ENCODE assay signal across 13 mouse cellular contexts in the genomic region with DNA sequence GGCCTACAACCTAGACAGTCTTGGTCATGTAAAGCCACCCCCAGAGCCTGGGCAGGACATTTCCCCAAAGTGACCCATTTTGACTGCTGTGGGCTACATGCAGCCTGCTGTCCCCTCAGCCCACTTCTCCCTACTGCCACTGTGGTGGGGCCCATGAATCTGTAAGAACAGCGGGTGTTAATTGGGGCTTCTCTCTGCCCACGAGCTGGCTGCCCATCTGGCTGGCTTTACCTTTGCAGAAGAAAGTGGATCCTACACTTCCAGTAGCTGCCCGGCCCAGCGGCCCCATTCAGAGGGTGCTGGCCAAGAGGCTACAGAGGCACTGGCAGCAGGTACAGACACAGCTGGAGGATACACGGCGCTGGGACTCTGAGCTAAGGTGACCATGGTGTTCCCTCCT. TPM values are rescaled to one million over a fixed set of nuclear protein-coding genes. Genes with fewer than 3 reads are reported as not detected.
A peak's percentile ranks its signal among the peaks of the same experiment; 100 is the strongest.
DNase-seq lines count a peak whose midpoint lies in the region; ATAC-seq and TF ChIP-seq lines count a peak whose summit lies in the region.
"Had no signal": no experiment of that assay in that cellular context is flagged by ENCODE, and none has a peak within 500 bp of the region (broad histone marks: within the 10 kb centered on the region; RNA-seq: fewer than 3 reads in every experiment).

No protein-coding gene starts in this region.

- WGBS in forebrain, embryonic 10.5 days, result 93% methylated on average over 6 of the region's 6 CpGs
- WGBS in forebrain, embryonic 11.5 days, result 87% methylated on average over 6 of the region's 6 CpGs
- WGBS in thymus, adult 2 months, result 95% methylated on average over 6 of the region's 6 CpGs

- no peak overlapping the region for H3K4me3 ChIP-seq in forebrain, embryonic 10.5 days
- H3K4me3 ChIP-seq in forebrain, embryonic 11.5 days (ENCODE audit: low read depth, low read length), result no peak overlapping the region
- H3K4me3 ChIP-seq in left cerebral cortex, adult 2 months, result no peak overlapping the region
- H3K4me3 ChIP-seq in thymus, adult 2 months (ENCODE audit: control insufficient read depth, insufficient read depth, low read length), result no peak overlapping the region

- DNase-seq in forebrain, embryonic 10.5 days (ENCODE audit: extremely low spot score, low spot score), result no peak
- DNase-seq in forebrain, embryonic 11.5 days (ENCODE audit: low spot score), result no peak
- no peak for DNase-seq in left cerebral cortex, adult 2 months (ENCODE audit: extremely low spot score in 1 of 2, low spot score in 2 of 2)
- DNase-seq in left cerebral cortex, adult 8-10 months (ENCODE audit: low spot score in 2 of 2), result no peak
- peak; percentile 1 for DNase-seq in thymus, adult 2 months
- no peak for DNase-seq in thymus, postnatal 0 days (ENCODE audit: low spot score)
- no peak for DNase-seq in cerebellum, postnatal 25 days
- DNase-seq in heart, postnatal 36 days, result no peak

- H3K9me3 ChIP-seq in forebrain, embryonic 10.5 days, result no peaks in the 10 kb centered on the region
- H3K9me3 ChIP-seq in forebrain, embryonic 11.5 days (ENCODE audit: control insufficient read depth, low read length), result no peaks in the 10 kb centered on the region
- H3K9me3 ChIP-seq: forebrain, embryonic 12.5 days had no signal

- H3K4me2 ChIP-seq in forebrain, embryonic 11.5 days (ENCODE audit: low read depth, low read length, severe bottlenecking), result no peak overlapping the region
- H3K4me2 ChIP-seq: hindbrain, embryonic 14.5 days had no signal

- intact Hi-C loops in left cerebral cortex, adult 2 months (cut with DNase I), result no loop called here
- intact Hi-C loops in heart, postnatal 36 days (cut with DNase I), result loop anchor here (2.0 kb wide), 1 partner anchor 38 kb away; no protein-coding TSS in a partner anchor

- no peak for TF ChIP-seq CTCF in left cerebral cortex, adult 2 months (IDR thresholded peaks at IDR 0.05)
- TF ChIP-seq CTCF in thymus, adult 2 months (IDR thresholded peaks at IDR 0.05; ENCODE audit: borderline replicate concordance, control insufficient read depth, extremely low read depth, insufficient read depth, low read length, poor library complexity), result no peak

- no peak overlapping the region; the same call in 1 of the 2 replicates for H3K9ac ChIP-seq in forebrain, embryonic 11.5 days (ENCODE audit: low read length)
- H3K9ac ChIP-seq: forebrain, embryonic 12.5 days; hindbrain, embryonic 14.5 days had no signal

- peak overlapping the region; percentile 76 for H3K27ac ChIP-seq in forebrain, embryonic 10.5 days
- no peak overlapping the region for H3K27ac ChIP-seq in forebrain, embryonic 11.5 days (ENCODE audit: low read depth, low read length)
- H3K27ac ChIP-seq in left cerebral cortex, adult 2 months, result peak overlapping the region; percentile 65; the same call in 1 of the 2 replicates
- H3K27ac ChIP-seq in thymus, adult 2 months (ENCODE audit: control insufficient read depth, insufficient read depth, low read length), result no peak overlapping the region
- H3K27ac ChIP-seq: forebrain, embryonic 12.5 days; hindbrain, embryonic 14.5 days had no signal

- no peak for ATAC-seq in forebrain, embryonic 11.5 days (replicated peaks; ENCODE audit: low FRiP score)

- no peak for TF ChIP-seq POLR2A in thymus, adult 2 months (IDR thresholded peaks at IDR 0.05; ENCODE audit: control insufficient read depth, extremely low read depth, insufficient read depth, low read length, poor library complexity)

- H3K36me3 ChIP-seq in forebrain, embryonic 10.5 days (replicated peaks), result no peaks in the 10 kb centered on the region
- H3K36me3 ChIP-seq in forebrain, embryonic 11.5 days (ENCODE audit: control insufficient read depth, insufficient read depth, low read length), result no peaks in the 10 kb centered on the region
- no peaks in the 10 kb centered on the region for H3K36me3 ChIP-seq in thymus, adult 2 months (ENCODE audit: control insufficient read depth, insufficient read depth, low read length)
- H3K36me3 ChIP-seq: forebrain, embryonic 12.5 days had no signal

- H3K27me3 ChIP-seq in forebrain, embryonic 10.5 days (ENCODE audit: poor library complexity, severe bottlenecking), result peaks cover 67% of the 10 kb centered on the region
- peaks cover 4% of the 10 kb centered on the region for H3K27me3 ChIP-seq in forebrain, embryonic 11.5 days (ENCODE audit: control insufficient read depth, insufficient read depth, low read length)
- H3K27me3 ChIP-seq in thymus, adult 2 months (ENCODE audit: control insufficient read depth, insufficient read depth, low read length), result no peaks in the 10 kb centered on the region

- peaks cover 40% of the 10 kb centered on the region for H3K4me1 ChIP-seq in forebrain, embryonic 10.5 days
- 0 out of 2 replicates have a peak, but pooled peaks cover 1% of the 10 kb centered on the region for H3K4me1 ChIP-seq in forebrain, embryonic 11.5 days (replicated peaks; ENCODE audit: control insufficient read depth, insufficient read depth, low read length)
- H3K4me1 ChIP-seq in thymus, adult 2 months (replicated peaks; ENCODE audit: control insufficient read depth, insufficient read depth, low read length), result peaks cover 64% of the 10 kb centered on the region

RNA-seq across cellular contexts. Expression of gene Matk, which starts 7.6 kb away (rescaled TPM):
- 3.7 and 5.0 TPM in 2 replicates for polyA plus RNA-seq in forebrain, embryonic 10.5 days (2016; fragmentation: Nextera tagmentation; extraction: Ambion mirVana)
- 2.6 and 4.0 TPM in 2 replicates for polyA plus RNA-seq in forebrain, embryonic 11.5 days (2014; fragmentation: Nextera tagmentation; extraction: Ambion mirVana)
- total RNA-seq in left cerebral cortex, adult 2 months (2021), result 100 to 1,000 TPM; 212 to 221 TPM
- total RNA-seq in left cerebral cortex, adult 8-10 months (2022), result 100 to 1,000 TPM; 167 to 192 (median 183) TPM
- 19.5 and 21.0 TPM in 2 replicates for polyA plus RNA-seq in thymus, adult 2 months (2012; rRNA removed)
- polyA plus RNA-seq in thymus, postnatal 0 days (2015; fragmentation: Nextera tagmentation; extraction: Ambion mirVana), result 17.7 and 19.3 TPM in 2 replicates
- total RNA-seq in heart, postnatal 36 days (2021), result under 1 TPM; 0.39 to 0.41 TPM

RNA-seq across cellular contexts. Expression of gene Zfr2, which starts 12.2 kb away (rescaled TPM):
- 2.4 and 2.7 TPM in 2 replicates for polyA plus RNA-seq in forebrain, embryonic 10.5 days (2016; fragmentation: Nextera tagmentation; extraction: Ambion mirVana)
- polyA plus RNA-seq in forebrain, embryonic 11.5 days (2014; fragmentation: Nextera tagmentation; extraction: Ambion mirVana), result 5.3 and 6.4 TPM in 2 replicates
- total RNA-seq in left cerebral cortex, adult 2 months (2021), result 10 to 100 TPM; 70.9 to 76.2 TPM
- total RNA-seq in left cerebral cortex, adult 8-10 months (2022), result 10 to 100 TPM; 58.4 to 65.1 (median 60.8) TPM
- 9.1 and 9.6 TPM in 2 replicates for polyA plus RNA-seq in thymus, adult 2 months (2012; rRNA removed)
- 0.81 and 1.7 TPM in 2 replicates for polyA plus RNA-seq in thymus, postnatal 0 days (2015; fragmentation: Nextera tagmentation; extraction: Ambion mirVana)
- 1 to 10 TPM; 2.5 to 3.6 TPM for total RNA-seq in heart, postnatal 36 days (2021)

RNA-seq across cellular contexts. Expression of gene Atcay, which starts 14.5 kb away (rescaled TPM):
- 5.3 and 6.7 TPM in 2 replicates for polyA plus RNA-seq in forebrain, embryonic 10.5 days (2016; fragmentation: Nextera tagmentation; extraction: Ambion mirVana)
- 20.9 and 23.2 TPM in 2 replicates for polyA plus RNA-seq in forebrain, embryonic 11.5 days (2014; fragmentation: Nextera tagmentation; extraction: Ambion mirVana)
- 100 to 1,000 TPM; 203 to 206 TPM for total RNA-seq in left cerebral cortex, adult 2 months (2021)
- 100 to 1,000 TPM; 165 to 189 (median 171) TPM for total RNA-seq in left cerebral cortex, adult 8-10 months (2022)
- polyA plus RNA-seq in thymus, adult 2 months (2012; rRNA removed), result 2.4 and 2.5 TPM in 2 replicates
- polyA plus RNA-seq in thymus, postnatal 0 days (2015; fragmentation: Nextera tagmentation; extraction: Ambion mirVana), result 0.62 and 0.70 TPM in 2 replicates
- under 1 TPM in 1 of 2 experiments, not detected in 1; 0.11 TPM for total RNA-seq in heart, postnatal 36 days (2021)
- total RNA-seq: gastrocnemius, postnatal 36 days; liver, adult 2 months had no signal
- polyA plus RNA-seq: liver, adult 2 months; lung, postnatal 0 days had no signal

RNA-seq across cellular contexts. Expression of gene Mrpl54, which starts 21.6 kb away (rescaled TPM):
- 217 TPM in 2 replicates for polyA plus RNA-seq in forebrain, embryonic 10.5 days (2016; fragmentation: Nextera tagmentation; extraction: Ambion mirVana)
- polyA plus RNA-seq in forebrain, embryonic 11.5 days (2014; fragmentation: Nextera tagmentation; extraction: Ambion mirVana), result 147 and 154 TPM in 2 replicates
- 10 to 100 TPM; 41.3 to 42.8 TPM for total RNA-seq in left cerebral cortex, adult 2 months (2021)
- 10 to 100 TPM; 39.8 to 51.5 (median 47.8) TPM for total RNA-seq in left cerebral cortex, adult 8-10 months (2022)
- polyA plus RNA-seq in thymus, adult 2 months (2012; rRNA removed), result 102 and 118 TPM in 2 replicates
- polyA plus RNA-seq in thymus, postnatal 0 days (2015; fragmentation: Nextera tagmentation; extraction: Ambion mirVana), result 216 and 225 TPM in 2 replicates
- total RNA-seq in heart, postnatal 36 days (2021), result 10 to 100 TPM; 95.2 to 97.4 TPM

RNA-seq across cellular contexts. Expression of gene Apba3, which starts 21.6 kb away (rescaled TPM):
- 51.9 and 52.1 TPM in 2 replicates for polyA plus RNA-seq in forebrain, embryonic 10.5 days (2016; fragmentation: Nextera tagmentation; extraction: Ambion mirVana)
- polyA plus RNA-seq in forebrain, embryonic 11.5 days (2014; fragmentation: Nextera tagmentation; extraction: Ambion mirVana), result 36.2 and 42.0 TPM in 2 replicates
- total RNA-seq in left cerebral cortex, adult 2 months (2021), result 10 to 100 TPM; 35.8 to 38.6 TPM
- total RNA-seq in left cerebral cortex, adult 8-10 months (2022), result 10 to 100 TPM; 24.3 to 38.6 (median 27.6) TPM
- polyA plus RNA-seq in thymus, adult 2 months (2012; rRNA removed), result 125 and 136 TPM in 2 replicates
- polyA plus RNA-seq in thymus, postnatal 0 days (2015; fragmentation: Nextera tagmentation; extraction: Ambion mirVana), result 34.8 and 38.7 TPM in 2 replicates
- 100 to 1,000 TPM; 102 to 108 TPM for total RNA-seq in heart, postnatal 36 days (2021)

Comparison
In these comparisons a context has a peak if more than half of its experiments do, and no peak if none do; other contexts are left out.
1. H3K27ac ChIP-seq: peak in forebrain, embryonic 10.5 days (single experiment) and left cerebral cortex, adult 2 months (single experiment); none in forebrain, embryonic 11.5 days (single experiment) and thymus, adult 2 months (single experiment).